Mouse (Mus musculus) spleen, adult 2 months (tissue): Measurements from ENCODE around the gene 1700020N01Rik. TPM values are rescaled to one million over a fixed set of nuclear protein-coding genes. Genes with fewer than 3 reads are reported as not detected.
A peak's percentile ranks its signal among the peaks of the same experiment; 100 is the strongest.

Experiments
- DNase-seq, 2 experiments: peaks; one replicate each; pipeline versions ENCODE4 v3.0.0 to v3.0.0-alpha.2; 2012 to 2021; ENCODE audit warnings: low spot score in 2 of 2, low read depth in 1 of 2
- H3K27ac ChIP-seq: fragments of 200-500 bp; 2 replicates; pipeline ENCODE4 v1.5.1; 2012; ENCODE audit warnings: low read length, inconsistent platforms; ENCODE audit not compliant: insufficient read depth
- H3K27me3 ChIP-seq: fragments of 200-500 bp; 2 replicates; pipeline ENCODE4 v1.6.1; 2012; ENCODE audit warnings: mild to moderate bottlenecking, moderate library complexity, low read length, inconsistent platforms; ENCODE audit not compliant: control insufficient read depth, insufficient read depth
- H3K36me3 ChIP-seq: fragments of 200-500 bp; 2 replicates; pipeline ENCODE4 v1.6.1; 2012; ENCODE audit warnings: mild to moderate bottlenecking, low read length, inconsistent platforms; ENCODE audit not compliant: control insufficient read depth, insufficient read depth
- H3K4me1 ChIP-seq: fragments of 200-500 bp; 2 replicates; pipeline ENCODE4 v1.6.1; 2011; ENCODE audit warnings: inconsistent platforms; ENCODE audit not compliant: control insufficient read depth, insufficient read depth, insufficient read length
- H3K4me3 ChIP-seq: fragments of 200-500 bp; 2 replicates; pipeline ENCODE4 v1.5.1; 2011; ENCODE audit warnings: mild to moderate bottlenecking, inconsistent platforms; ENCODE audit not compliant: insufficient read depth, insufficient read length; ENCODE audit errors: extremely low read depth
- CTCF ChIP-seq: fragments of 200-500 bp; IDR thresholded peaks from 2 replicates; pipeline ENCODE4 v1.5.1; 2011; ENCODE audit warnings: mild to moderate bottlenecking, inconsistent platforms; ENCODE audit not compliant: insufficient read depth, insufficient read length, insufficient replicate concordance; ENCODE audit errors: extremely low read depth
- POLR2A ChIP-seq: fragments of 200-500 bp; IDR thresholded peaks from 2 replicates; pipeline ENCODE4 v1.6.1; 2011; ENCODE audit warnings: low read depth, low read length, inconsistent platforms
- WGBS: fragments of 180-500 bp; shearing (Covaris S2); methylation state at CpG from one replicate; pipeline ENCODE4 v1.1.7; 2018; 5-methylcytosine and 5-hydroxymethylcytosine counted together
- polyA plus RNA-seq: library from polyadenylated mRNA; depleted of rRNA; stranded (reverse); fragments of >200 nt; gene quantifications from 2 replicates; pipeline ENCODE4 v1.2.3, GENCODE M21; 2012

The 1700020N01Rik gene
- polyA plus RNA-seq, 1 experiment, result not detected

DNA sequence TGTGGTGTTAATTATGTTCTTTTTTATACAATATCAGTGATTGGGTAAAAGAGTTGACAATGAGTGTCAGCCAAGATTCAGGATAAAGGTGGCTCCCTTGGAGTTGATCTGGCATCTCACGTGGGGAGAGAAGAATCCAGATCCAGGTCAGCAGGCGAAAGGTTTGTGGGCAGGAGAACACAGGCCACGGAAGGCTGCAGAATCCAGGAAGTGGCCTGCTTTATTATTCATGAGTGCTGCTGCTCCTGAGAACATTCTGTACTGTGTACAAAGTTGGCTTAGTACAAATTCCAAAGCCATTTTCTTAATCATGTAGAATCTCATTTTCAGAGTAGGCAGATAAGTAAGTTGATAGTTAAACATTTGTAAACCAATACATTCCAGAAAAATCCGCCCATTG lies 19.2 kb upstream of the 1700020N01Rik start:
- Histone ChIP-seq H3K27ac (no peak overlapping the region), H3K4me3 (no peak overlapping the region), H3K27me3 (no peaks in the 10 kb centered on the region), H3K36me3 (no peaks in the 10 kb centered on the region), H3K4me1 (no peaks in the 10 kb centered on the region)
- TF ChIP-seq POLR2A, result no peak
- 73% methylated on average over 4 of the region's 4 CpGs for WGBS
- DNase-seq, result no peak

GRCm38 (mm10) chr10:21575806-21576378 lies 17.1 kb upstream of the 1700020N01Rik start:
- H3K4me1 ChIP-seq, result no peaks in the 10 kb centered on the region
- no peak overlapping the region for H3K27ac ChIP-seq
- no peaks in the 10 kb centered on the region for H3K27me3 ChIP-seq
- no peak overlapping the region for H3K4me3 ChIP-seq
- DNase-seq, result no peak
- H3K36me3 ChIP-seq, result no peaks in the 10 kb centered on the region
- TF ChIP-seq POLR2A, result no peak
- no peak for TF ChIP-seq CTCF
- WGBS, result 79% methylated on average over 11 of the region's 11 CpGs

- TF ChIP-seq CTCF (no peak), POLR2A (no peak)
- no peaks in the 10 kb centered on the region for H3K36me3 ChIP-seq
- H3K4me3 ChIP-seq, result no peak overlapping the region
- H3K27me3 ChIP-seq, result no peaks in the 10 kb centered on the region
- WGBS, result 85% methylated on average over 6 of the region's 6 CpGs
- no peak for DNase-seq
- no peak overlapping the region for H3K27ac ChIP-seq
- no peaks in the 10 kb centered on the region for H3K4me1 ChIP-seq
Measured at GRCm38 (mm10) chr10:21577798-21578197, 15.1 kb upstream of the 1700020N01Rik start.

- Histone ChIP-seq H3K4me1 (no peaks in the 10 kb centered on the region), H3K27ac (no peak overlapping the region), H3K27me3 (no peaks in the 10 kb centered on the region), H3K36me3 (no peaks in the 10 kb centered on the region), H3K4me3 (no peak overlapping the region)
- 80% methylated on average over 1 of the region's 1 CpGs for WGBS
- TF ChIP-seq POLR2A, result no peak
- no peak for TF ChIP-seq CTCF
- DNase-seq, result no peak
Measured at GRCm38 (mm10) chr10:21581546-21581945, 11.4 kb upstream of the 1700020N01Rik start.

- Histone ChIP-seq H3K36me3 (no peaks in the 10 kb centered on the region), H3K27me3 (no peaks in the 10 kb centered on the region), H3K4me3 (no peak overlapping the region), H3K27ac (no peak overlapping the region), H3K4me1 (no peaks in the 10 kb centered on the region)
- DNase-seq, result no peak
- TF ChIP-seq POLR2A, result no peak
- TF ChIP-seq CTCF, result no peak
- 87% methylated on average over 2 of the region's 2 CpGs for WGBS
Measured at GRCm38 (mm10) chr10:21587041-21587440, 5.9 kb upstream of the 1700020N01Rik start.

GRCm38 (mm10) chr10:21588007-21588852 lies 4.7 kb upstream of the 1700020N01Rik start:
- no peak for TF ChIP-seq CTCF
- no peak for TF ChIP-seq POLR2A
- 87% methylated on average over 4 of the region's 4 CpGs for WGBS
- Histone ChIP-seq H3K27me3 (no peaks in the 10 kb centered on the region), H3K4me3 (no peak overlapping the region), H3K4me1 (no peaks in the 10 kb centered on the region), H3K36me3 (no peaks in the 10 kb centered on the region), H3K27ac (no peak overlapping the region)
- no peak for DNase-seq

GRCm38 (mm10) chr10:21600931-21601330 lies 8.0 kb downstream of the 1700020N01Rik start:
- DNase-seq, result peak; percentile 11 to 63
- Histone ChIP-seq H3K27me3 (no peaks in the 10 kb centered on the region), H3K27ac (no peak overlapping the region), H3K36me3 (no peaks in the 10 kb centered on the region), H3K4me1 (no peaks in the 10 kb centered on the region), H3K4me3 (no peak overlapping the region)
- WGBS, result 52% methylated on average over 5 of the region's 5 CpGs
- TF ChIP-seq CTCF, result peak; percentile 82; the same call in 1 of the 2 replicates
- no peak for TF ChIP-seq POLR2A
